Mouse (Mus musculus) v-Abl transformed pro-B cells (cell line): Measurements from ENCODE around the gene Wsb1.

Experiments
- in situ Hi-C, 2 experiments: fragments of 400-800 bp; cut with MboI; formaldehyde crosslinking; loops; one replicate each; pipeline ENCODE4 v1.15.1; 2025; ENCODE audit not compliant: unreplicated experiment in 2 of 2

Gene Wsb1

GRCm38 (mm10) chr11:79218936-79219626 is 35.4 kb downstream of the Wsb1 start:
- in situ Hi-C loops, result no loop called here

- in situ Hi-C loops, result no loop called here
These were observed 36.4 kb downstream of the Wsb1 start for GRCm38 (mm10) chr11:79218061-79218460.

- in situ Hi-C loops, result no loop called here
These were observed 37.3 kb downstream of the Wsb1 start for GRCm38 (mm10) chr11:79217133-79217532.

- in situ Hi-C loops, result no loop called here
These were observed 38.9 kb downstream of the Wsb1 start for GRCm38 (mm10) chr11:79215539-79215938.

- in situ Hi-C loops, result loop anchor here (5.0 kb wide), 5 partner anchors 182 to 377 kb away; no protein-coding TSS in a partner anchor
These were observed 40.5 kb downstream of the Wsb1 start for GRCm38 (mm10) chr11:79214015-79214418.

- in situ Hi-C loops, result loop anchor here (5.0 kb wide), 5 partner anchors 178 to 373 kb away; no protein-coding TSS in a partner anchor
These were observed 44.5 kb downstream of the Wsb1 start for GRCm38 (mm10) chr11:79209882-79210471.

GRCm38 (mm10) chr11:79209113-79209512 is 45.4 kb downstream of the Wsb1 start:
- in situ Hi-C loops, result no loop called here

- in situ Hi-C loops, result no loop called here
These were observed 46.0 kb downstream of the Wsb1 start for GRCm38 (mm10) chr11:79208462-79208861.

GRCm38 (mm10) chr11:79207691-79208090 is 46.8 kb downstream of the Wsb1 start:
- in situ Hi-C loops, result no loop called here

- in situ Hi-C loops, result no loop called here
These were observed 50.0 kb downstream of the Wsb1 start for GRCm38 (mm10) chr11:79204444-79204843.

GRCm38 (mm10) chr11:79200502-79200901 is 54.0 kb downstream of the Wsb1 start:
- in situ Hi-C loops, result no loop called here

GRCm38 (mm10) chr11:79198562-79198961 is 55.9 kb downstream of the Wsb1 start:
- in situ Hi-C loops, result no loop called here

GRCm38 (mm10) chr11:79197846-79198235 is 56.6 kb downstream of the Wsb1 start:
- in situ Hi-C loops, result no loop called here

GRCm38 (mm10) chr11:79196876-79197845 is 57.3 kb downstream of the Wsb1 start:
- in situ Hi-C loops, result no loop called here

- in situ Hi-C loops, result no loop called here
These were observed 58.1 kb downstream of the Wsb1 start for GRCm38 (mm10) chr11:79196196-79196869.

GRCm38 (mm10) chr11:79192176-79192575 is 62.3 kb downstream of the Wsb1 start:
- in situ Hi-C loops, result no loop called here

GRCm38 (mm10) chr11:79191214-79191613 is 63.3 kb downstream of the Wsb1 start:
- in situ Hi-C loops, result no loop called here

GRCm38 (mm10) chr11:79190257-79190656 is 64.2 kb downstream of the Wsb1 start:
- in situ Hi-C loops, result no loop called here
